11 mouse cellular contexts compared by ENCODE assay signal in genomic region chr5:104482856-104483255, GRCm38 (mm10). TPM values are rescaled to one million over a fixed set of nuclear protein-coding genes. Genes with fewer than 3 reads are reported as not detected.
"Had no signal": no experiment of that assay in that cellular context is flagged by ENCODE, and none has a peak within 500 bp of the region (broad histone marks: within the 10 kb centered on the region; RNA-seq: fewer than 3 reads in every experiment).

No protein-coding gene starts in this region.

- H3K9ac ChIP-seq: limb, embryonic 13.5 days; liver, embryonic 14.5 days; midbrain, embryonic 12.5 days; neural tube, embryonic 13.5 days had no signal

- H3K27ac ChIP-seq: limb, embryonic 13.5 days; liver, embryonic 14.5 days; midbrain, embryonic 12.5 days; neural tube, embryonic 13.5 days had no signal

- H3K4me2 ChIP-seq: limb, embryonic 13.5 days; midbrain, embryonic 12.5 days; neural tube, embryonic 13.5 days had no signal

- H3K4me1 ChIP-seq: limb, embryonic 13.5 days; midbrain, embryonic 12.5 days; neural tube, embryonic 13.5 days had no signal

- DNase-seq: kidney, postnatal 25 days; lung, adult 18-20 months; right cerebral cortex, postnatal 4 days; spleen, adult 18-20 months; thymus, adult 18-20 months; thymus, postnatal 14 days had no signal

- H3K4me3 ChIP-seq: limb, embryonic 13.5 days; midbrain, embryonic 12.5 days; neural tube, embryonic 13.5 days had no signal

- H3K27me3 ChIP-seq: limb, embryonic 13.5 days; midbrain, embryonic 12.5 days; neural tube, embryonic 13.5 days had no signal

- H3K9me3 ChIP-seq: limb, embryonic 13.5 days; midbrain, embryonic 12.5 days; neural tube, embryonic 13.5 days had no signal

RNA-seq across cellular contexts. Expression of gene Spp1, which starts 47.9 kb away (rescaled TPM):
- total RNA-seq: megakaryocyte-erythroid progenitor cell, adult 5-6 weeks had no signal
